Mouse (Mus musculus): Measurements from ENCODE around the gene Gm20503. TPM values are rescaled to one million over a fixed set of nuclear protein-coding genes. Genes with fewer than 3 reads are reported as not detected.

The Gm20503 gene
- 16.3 and 17.0 TPM in 2 replicates for polyA plus RNA-seq (2014; fragmentation: Nextera tagmentation; extraction: Ambion mirVana)

DNA sequence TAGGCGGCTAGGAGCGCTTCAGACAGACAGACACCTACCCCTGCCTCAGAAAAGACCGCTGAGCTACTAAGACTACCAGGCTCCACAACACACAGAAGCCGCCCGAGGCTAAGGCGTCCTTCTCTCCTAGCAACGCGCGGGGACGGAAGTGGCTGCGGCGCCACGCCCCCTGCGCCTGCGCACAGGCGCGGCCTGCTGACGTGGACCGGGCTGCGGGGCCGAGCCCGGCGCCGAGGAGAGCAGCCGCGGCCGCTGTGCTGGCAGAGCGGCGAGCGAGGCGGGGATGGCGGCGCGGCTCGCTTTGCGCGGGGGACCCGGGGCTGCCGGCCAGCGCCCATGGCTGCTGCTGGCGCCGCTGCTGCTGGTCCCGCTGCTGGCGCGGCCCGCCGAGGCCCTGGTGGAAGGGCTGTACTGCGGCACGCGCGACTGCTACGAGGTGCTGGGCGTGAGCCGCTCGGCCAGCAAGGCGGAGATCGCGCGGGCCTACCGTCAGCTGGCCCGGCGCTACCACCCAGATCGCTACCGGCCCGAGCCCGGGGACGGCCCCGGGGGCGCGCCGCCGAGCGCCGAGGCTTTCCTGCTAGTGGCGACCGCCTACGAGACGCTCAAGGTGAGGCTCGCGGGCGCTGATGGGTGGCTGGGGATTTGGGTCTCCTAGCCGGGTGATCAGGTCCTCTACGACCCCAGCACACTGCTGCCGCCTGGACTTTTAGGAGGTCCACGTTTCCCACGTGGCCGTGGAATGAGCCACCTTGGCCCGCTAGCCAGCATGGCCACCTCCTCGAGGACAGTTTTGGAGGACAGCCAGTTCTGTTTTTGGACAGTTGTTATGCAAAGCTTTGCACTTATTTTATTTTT, at the start of gene Gm20503:
Gene Gm20503 (plus strand): TSS at position 263 of the 858 bp plus-strand sequence.
- WGBS = 0% methylated on average over 12 of the region's 89 CpGs
- no peaks in the 10 kb centered on the region for H3K36me3 ChIP-seq (ENCODE audit: control insufficient read depth, insufficient read depth, low read length)
- peak; percentile 96 for DNase-seq (ENCODE audit: low spot score)
- peak within 1 kb of the TSS; percentile 84 for H3K4me2 ChIP-seq (ENCODE audit: low read depth, low read length)
- peak within 1 kb of the TSS; percentile 96 for H3K4me3 ChIP-seq (ENCODE audit: low read depth, low read length)
- ATAC-seq (ENCODE audit: low read depth) = peak; percentile 99
- H3K9me3 ChIP-seq (ENCODE audit: control insufficient read depth, low read length) = no peaks in the 10 kb centered on the region
- peak within 1 kb of the TSS; percentile 89 for H3K27ac ChIP-seq (replicated peaks; ENCODE audit: low read depth, low read length)
- H3K4me1 ChIP-seq (ENCODE audit: control insufficient read depth, insufficient read depth, low read length) = peaks cover 26% of the 10 kb centered on the region
- no peaks in the 10 kb centered on the region for H3K27me3 ChIP-seq (replicated peaks; ENCODE audit: control insufficient read depth, insufficient read depth, low read length)
- H3K9ac ChIP-seq (ENCODE audit: low read depth, low read length) = peak within 1 kb of the TSS; percentile 96

GRCm38 (mm10) chr4:58961719-58962118, 41.3 kb upstream of the Gm20503 start:
- peaks cover 10% of the 10 kb centered on the region for H3K36me3 ChIP-seq (ENCODE audit: control insufficient read depth, insufficient read depth, low read length)
- 90% methylated on average over 15 of the region's 15 CpGs for WGBS
- no peak overlapping the region for H3K4me2 ChIP-seq (ENCODE audit: low read depth, low read length)
- DNase-seq (ENCODE audit: low spot score) = no peak
- no peaks in the 10 kb centered on the region for H3K4me1 ChIP-seq (ENCODE audit: control insufficient read depth, insufficient read depth, low read length)
- no peak overlapping the region for H3K27ac ChIP-seq (replicated peaks; ENCODE audit: low read depth, low read length)
- no peak overlapping the region for H3K9ac ChIP-seq (ENCODE audit: low read depth, low read length)
- no peaks in the 10 kb centered on the region; the same call in 1 of the 2 replicates for H3K9me3 ChIP-seq (ENCODE audit: control insufficient read depth, low read length)
- H3K4me3 ChIP-seq (ENCODE audit: low read depth, low read length) = no peak overlapping the region
- no peaks in the 10 kb centered on the region for H3K27me3 ChIP-seq (replicated peaks; ENCODE audit: control insufficient read depth, insufficient read depth, low read length)
- ATAC-seq (ENCODE audit: low read depth) = no peak

- ATAC-seq (ENCODE audit: low read depth) (no peak), DNase-seq (ENCODE audit: low spot score) (no peak)
- Histone ChIP-seq H3K9me3 (ENCODE audit: control insufficient read depth, low read length) (no peaks in the 10 kb centered on the region), H3K27ac (replicated peaks; ENCODE audit: low read depth, low read length) (no peak overlapping the region), H3K4me3 (ENCODE audit: low read depth, low read length) (no peak overlapping the region), H3K27me3 (replicated peaks; ENCODE audit: control insufficient read depth, insufficient read depth, low read length) (no peaks in the 10 kb centered on the region), H3K4me1 (ENCODE audit: control insufficient read depth, insufficient read depth, low read length) (no peaks in the 10 kb centered on the region), H3K4me2 (ENCODE audit: low read depth, low read length) (no peak overlapping the region), H3K9ac (ENCODE audit: low read depth, low read length) (no peak overlapping the region), H3K36me3 (ENCODE audit: control insufficient read depth, insufficient read depth, low read length) (no peaks in the 10 kb centered on the region)
- 88% methylated on average over 4 of the region's 4 CpGs for WGBS
Observed at GRCm38 (mm10) chr4:58963271-58963670, 39.7 kb upstream of the Gm20503 start.

- 90% methylated on average over 1 of the region's 1 CpGs for WGBS
- Histone ChIP-seq H3K9me3 (ENCODE audit: control insufficient read depth, low read length) (no peaks in the 10 kb centered on the region), H3K4me3 (ENCODE audit: low read depth, low read length) (no peak overlapping the region), H3K4me1 (ENCODE audit: control insufficient read depth, insufficient read depth, low read length) (no peaks in the 10 kb centered on the region), H3K27me3 (replicated peaks; ENCODE audit: control insufficient read depth, insufficient read depth, low read length) (no peaks in the 10 kb centered on the region), H3K36me3 (ENCODE audit: control insufficient read depth, insufficient read depth, low read length) (no peaks in the 10 kb centered on the region), H3K27ac (replicated peaks; ENCODE audit: low read depth, low read length) (no peak overlapping the region), H3K9ac (ENCODE audit: low read depth, low read length) (no peak overlapping the region), H3K4me2 (ENCODE audit: low read depth, low read length) (no peak overlapping the region)
- no peak for ATAC-seq (ENCODE audit: low read depth)
- no peak for DNase-seq (ENCODE audit: low spot score)
Observed at GRCm38 (mm10) chr4:58965136-58965535, 37.9 kb upstream of the Gm20503 start.

GRCm38 (mm10) chr4:58970678-58971077, 32.3 kb upstream of the Gm20503 start:
- H3K36me3 ChIP-seq (ENCODE audit: control insufficient read depth, insufficient read depth, low read length) = peaks cover 27% of the 10 kb centered on the region
- no peaks in the 10 kb centered on the region for H3K27me3 ChIP-seq (replicated peaks; ENCODE audit: control insufficient read depth, insufficient read depth, low read length)
- H3K4me3 ChIP-seq (ENCODE audit: low read depth, low read length) = no peak overlapping the region
- H3K27ac ChIP-seq (replicated peaks; ENCODE audit: low read depth, low read length) = no peak overlapping the region
- H3K4me1 ChIP-seq (ENCODE audit: control insufficient read depth, insufficient read depth, low read length) = no peaks in the 10 kb centered on the region
- H3K9me3 ChIP-seq (ENCODE audit: control insufficient read depth, low read length) = no peaks in the 10 kb centered on the region
- DNase-seq (ENCODE audit: low spot score) (no peak), ATAC-seq (ENCODE audit: low read depth) (no peak)
- 97% methylated on average over 4 of the region's 4 CpGs for WGBS
- H3K9ac ChIP-seq (ENCODE audit: low read depth, low read length) = no peak overlapping the region
- no peak overlapping the region for H3K4me2 ChIP-seq (ENCODE audit: low read depth, low read length)

DNA sequence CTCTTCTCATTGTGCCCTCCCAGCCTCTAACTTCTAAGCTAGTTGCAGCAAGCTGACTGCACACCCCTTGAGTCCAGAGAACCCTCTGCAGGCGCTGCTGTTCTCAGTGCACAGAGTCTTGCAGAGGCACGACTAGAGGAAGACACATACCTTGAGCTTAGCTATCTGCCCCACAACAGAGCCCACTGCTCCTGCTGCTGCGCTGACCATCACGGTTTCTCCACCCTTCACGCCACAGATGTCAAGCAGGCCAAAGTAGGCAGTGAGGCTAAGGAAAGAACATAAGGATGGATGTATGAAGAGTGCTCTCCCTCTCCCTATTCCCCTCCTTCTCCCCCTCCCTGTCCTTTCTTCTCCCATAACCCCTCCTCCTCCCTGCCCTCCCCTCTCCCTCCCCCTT, 27.3 kb upstream of the Gm20503 start:
- no peak overlapping the region for H3K9ac ChIP-seq (ENCODE audit: low read depth, low read length)
- H3K4me1 ChIP-seq (ENCODE audit: control insufficient read depth, insufficient read depth, low read length) = no peaks in the 10 kb centered on the region
- H3K4me3 ChIP-seq (ENCODE audit: low read depth, low read length) = no peak overlapping the region
- peaks cover 39% of the 10 kb centered on the region for H3K36me3 ChIP-seq (ENCODE audit: control insufficient read depth, insufficient read depth, low read length)
- no peaks in the 10 kb centered on the region for H3K9me3 ChIP-seq (ENCODE audit: control insufficient read depth, low read length)
- H3K4me2 ChIP-seq (ENCODE audit: low read depth, low read length) = no peak overlapping the region
- 77% methylated on average over 5 of the region's 5 CpGs for WGBS
- no peak overlapping the region for H3K27ac ChIP-seq (replicated peaks; ENCODE audit: low read depth, low read length)
- ATAC-seq (ENCODE audit: low read depth) = no peak
- H3K27me3 ChIP-seq (replicated peaks; ENCODE audit: control insufficient read depth, insufficient read depth, low read length) = no peaks in the 10 kb centered on the region
- DNase-seq (ENCODE audit: low spot score) = no peak

GRCm38 (mm10) chr4:58981421-58981820, 21.6 kb upstream of the Gm20503 start:
- Histone ChIP-seq H3K36me3 (ENCODE audit: control insufficient read depth, insufficient read depth, low read length) (peaks cover 22% of the 10 kb centered on the region; the same call in 1 of the 2 replicates), H3K9ac (ENCODE audit: low read depth, low read length) (no peak overlapping the region), H3K4me1 (ENCODE audit: control insufficient read depth, insufficient read depth, low read length) (no peaks in the 10 kb centered on the region), H3K9me3 (ENCODE audit: control insufficient read depth, low read length) (no peaks in the 10 kb centered on the region), H3K4me2 (ENCODE audit: low read depth, low read length) (no peak overlapping the region), H3K4me3 (ENCODE audit: low read depth, low read length) (no peak overlapping the region), H3K27ac (replicated peaks; ENCODE audit: low read depth, low read length) (no peak overlapping the region), H3K27me3 (replicated peaks; ENCODE audit: control insufficient read depth, insufficient read depth, low read length) (no peaks in the 10 kb centered on the region)
- ATAC-seq (ENCODE audit: low read depth) (no peak), DNase-seq (ENCODE audit: low spot score) (no peak)
- WGBS = 77% methylated on average over 6 of the region's 6 CpGs

DNA sequence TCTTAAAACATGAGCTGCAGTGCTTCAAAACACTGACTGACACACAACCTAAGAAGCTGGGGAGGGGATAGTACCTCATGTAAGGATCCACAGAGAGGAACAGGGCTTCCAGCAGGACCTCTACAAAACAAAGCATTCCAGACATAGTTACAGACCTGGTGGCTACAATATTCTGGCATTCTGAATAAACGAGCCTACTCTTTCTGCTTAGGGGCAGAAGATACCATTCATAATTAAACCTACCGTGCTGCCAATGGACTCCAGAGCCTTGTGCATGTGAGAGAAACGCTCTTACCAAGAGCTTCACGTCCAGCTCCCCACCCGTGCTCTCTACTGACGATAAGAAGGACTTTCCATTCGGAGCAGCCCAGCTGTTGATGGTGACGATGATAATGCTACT, 20.2 kb upstream of the Gm20503 start:
- ATAC-seq (ENCODE audit: low read depth) (no peak), DNase-seq (ENCODE audit: low spot score) (no peak)
- Histone ChIP-seq H3K36me3 (ENCODE audit: control insufficient read depth, insufficient read depth, low read length) (peaks cover 13% of the 10 kb centered on the region; the same call in 1 of the 2 replicates), H3K4me1 (ENCODE audit: control insufficient read depth, insufficient read depth, low read length) (no peaks in the 10 kb centered on the region), H3K27ac (replicated peaks; ENCODE audit: low read depth, low read length) (no peak overlapping the region), H3K9ac (ENCODE audit: low read depth, low read length) (no peak overlapping the region), H3K4me2 (ENCODE audit: low read depth, low read length) (no peak overlapping the region), H3K9me3 (ENCODE audit: control insufficient read depth, low read length) (no peaks in the 10 kb centered on the region), H3K27me3 (replicated peaks; ENCODE audit: control insufficient read depth, insufficient read depth, low read length) (no peaks in the 10 kb centered on the region), H3K4me3 (ENCODE audit: low read depth, low read length) (no peak overlapping the region)
- 83% methylated on average over 8 of the region's 8 CpGs for WGBS
